Comparison of ENCODE assay signal across 8 mouse cellular contexts in the genomic region with DNA sequence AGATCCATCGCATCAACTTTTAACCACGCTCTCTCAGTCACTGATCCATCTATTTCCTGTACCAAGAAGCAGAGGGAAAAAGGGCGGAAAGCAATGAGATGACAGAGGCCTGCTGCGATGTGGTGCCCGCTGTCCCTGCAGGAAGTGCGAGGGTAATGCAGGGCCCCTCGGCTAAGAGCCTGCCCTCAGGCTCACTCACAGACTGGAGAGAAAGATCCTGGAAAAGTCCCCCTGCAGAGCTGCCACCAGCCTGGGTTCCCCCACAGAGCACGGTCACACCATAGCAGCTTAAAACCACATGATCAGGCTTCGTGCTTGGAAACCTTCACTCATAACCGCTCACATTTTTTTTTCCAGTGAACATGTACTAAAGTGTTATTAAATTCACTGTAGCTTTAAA. TPM values are rescaled to one million over a fixed set of nuclear protein-coding genes. Genes with fewer than 3 reads are reported as not detected.
DNase-seq lines count a peak whose midpoint lies in the region; ATAC-seq and TF ChIP-seq lines count a peak whose summit lies in the region.

No protein-coding gene starts in this region.

- no peak for DNase-seq in kidney, adult 2 months
- DNase-seq in kidney, adult 9 months = no peak
- DNase-seq in c-Kit-positive CD71-negative TER-119-negative erythroid progenitor cells, embryonic 14.5 days (ENCODE audit: low read depth) = peak; percentile 17
- DNase-seq in midbrain, embryonic 11.5 days (ENCODE audit: low spot score, missing footprints) = peak; percentile 87
- DNase-seq in frontal cortex, postnatal 14 days (ENCODE audit: low spot score in 2 of 2) = no peak
- no peak for DNase-seq in right cerebral cortex, postnatal 10 days (ENCODE audit: low spot score in 2 of 2)
- no peak for DNase-seq in spleen, adult 12 weeks (ENCODE audit: low spot score)

- 0 out of 2 replicates have a peak overlapping the region, but pooled peaks have one; percentile 4 for H3K27ac ChIP-seq in kidney, adult 2 months (ENCODE audit: insufficient read depth, low read depth, low read length)
- H3K27ac ChIP-seq in midbrain, embryonic 11.5 days (ENCODE audit: low read depth, low read length) = no peak overlapping the region

- TF ChIP-seq POLR2A in kidney, adult 2 months (IDR thresholded peaks at IDR 0.05; ENCODE audit: low read depth, low read length) = no peak

- ATAC-seq in hematopoietic stem cell, adult 5-6 weeks (replicated peaks in 1 of 2; ENCODE audit: insufficient read depth in 1 of 2, low FRiP score in 2 of 2, low TSS enrichment in 1 of 2, low read depth in 1 of 2, poor library complexity in 2 of 2, severe bottlenecking in 2 of 2) = peak; percentile 44 to 49; a peak in 3 of 4 replicates
- 0 out of 2 replicates have a peak, but pooled peaks have one; percentile 42 for ATAC-seq in midbrain, embryonic 11.5 days (ENCODE audit: low FRiP score)

- no peaks in the 10 kb centered on the region for H3K36me3 ChIP-seq in kidney, adult 2 months (ENCODE audit: control insufficient read depth, insufficient read depth, low read length)
- H3K36me3 ChIP-seq in midbrain, embryonic 11.5 days (ENCODE audit: control insufficient read depth, insufficient read depth, low read length) = no peaks in the 10 kb centered on the region; the same call in 1 of the 2 replicates

- no peaks in the 10 kb centered on the region for H3K27me3 ChIP-seq in kidney, adult 2 months (replicated peaks; ENCODE audit: control insufficient read depth, insufficient read depth, low read length)
- H3K27me3 ChIP-seq in midbrain, embryonic 11.5 days (ENCODE audit: control insufficient read depth, insufficient read depth, low read length) = no peaks in the 10 kb centered on the region

- TF ChIP-seq CTCF in kidney, adult 2 months (conservative IDR thresholded peaks at IDR 0.05; ENCODE audit: insufficient read depth, insufficient read length, low read depth, low read length) = 0 out of 2 replicates have a peak, but pooled peaks have one; percentile 15

- no peak overlapping the region for H3K4me3 ChIP-seq in kidney, adult 2 months (ENCODE audit: insufficient read depth, low read depth, low read length)
- no peak overlapping the region for H3K4me3 ChIP-seq in midbrain, embryonic 11.5 days (ENCODE audit: low read depth, low read length)

- no peaks in the 10 kb centered on the region for H3K9me3 ChIP-seq in midbrain, embryonic 11.5 days (ENCODE audit: control insufficient read depth, low read length)

- peak overlapping the region; percentile 9; the same call in 1 of the 2 replicates for H3K9ac ChIP-seq in midbrain, embryonic 11.5 days (ENCODE audit: low read length)

- H3K4me1 ChIP-seq in kidney, adult 2 months (ENCODE audit: control insufficient read depth, insufficient read depth, low read length) = 0 out of 2 replicates have a peak, but pooled peaks cover 3% of the 10 kb centered on the region
- no peaks in the 10 kb centered on the region for H3K4me1 ChIP-seq in midbrain, embryonic 11.5 days (ENCODE audit: control insufficient read depth, insufficient read depth, low read length)

- 39% methylated on average over 10 of the region's 10 CpGs for WGBS in kidney, adult 2 months
- 37% methylated on average over 10 of the region's 10 CpGs for WGBS in midbrain, embryonic 11.5 days

- H3K4me2 ChIP-seq in midbrain, embryonic 11.5 days = no peak overlapping the region

RNA-seq across cellular contexts. Expression of gene Auh, which starts 25.7 kb away (rescaled TPM):
- 72.7 and 88.6 TPM in 2 replicates for polyA plus RNA-seq in kidney, adult 2 months (2012; rRNA removed)
- 43.3 and 45.4 TPM in 2 replicates for total RNA-seq in hematopoietic stem cell, adult 5-6 weeks (2017)
- polyA plus RNA-seq in midbrain, embryonic 11.5 days (2014; fragmentation: Nextera tagmentation; extraction: Ambion mirVana) = 38.7 and 39.6 TPM in 2 replicates

Comparison
In these comparisons a context has a peak if more than half of its experiments do, and no peak if none do; other contexts are left out.
1. DNase-seq: peak in c-Kit-positive CD71-negative TER-119-negative erythroid progenitor cells, embryonic 14.5 days (single experiment) and midbrain, embryonic 11.5 days (single experiment); none in kidney, adult 2 months (single experiment), kidney, adult 9 months (single experiment), frontal cortex, postnatal 14 days (0 of 2), right cerebral cortex, postnatal 10 days (0 of 2) and spleen, adult 12 weeks (single experiment).